Mouse (Mus musculus) thymus, adult 2 months (tissue): ENCODE results near the gene Engase. TPM values are rescaled to one million over a fixed set of nuclear protein-coding genes. Genes with fewer than 3 reads are reported as not detected.

Experiments used
- DNase-seq: peaks from one replicate; pipeline ENCODE4 v3.0.0; 2021
- H3K27ac ChIP-seq: fragments of 200-500 bp; 2 replicates; pipeline ENCODE4 v1.5.1; 2012; ENCODE audit warnings: low read length, control low read depth; ENCODE audit not compliant: control insufficient read depth, insufficient read depth
- H3K27me3 ChIP-seq: fragments of 200-500 bp; 2 replicates; pipeline ENCODE4 v1.6.1; 2012; ENCODE audit warnings: mild to moderate bottlenecking, low read length, moderate library complexity, mixed read lengths; ENCODE audit not compliant: control insufficient read depth, insufficient read depth
- H3K36me3 ChIP-seq: fragments of 200-500 bp; 2 replicates; pipeline ENCODE4 v1.6.1; 2012; ENCODE audit warnings: mild to moderate bottlenecking, low read length, moderate library complexity; ENCODE audit not compliant: control insufficient read depth, insufficient read depth
- H3K4me1 ChIP-seq: fragments of 200-500 bp; replicated peaks from 2 replicates; pipeline ENCODE4 v1.6.1; 2012; ENCODE audit warnings: low read length; ENCODE audit not compliant: control insufficient read depth, insufficient read depth
- H3K4me3 ChIP-seq: fragments of 200-500 bp; 2 replicates; pipeline ENCODE4 v1.5.1; 2012; ENCODE audit warnings: mild to moderate bottlenecking, low read length, control low read depth, moderate library complexity; ENCODE audit not compliant: control insufficient read depth, insufficient read depth
- CTCF ChIP-seq: fragments of 200-500 bp; IDR thresholded peaks from 2 replicates; pipeline ENCODE4 v1.5.1; 2012; ENCODE audit warnings: mild to moderate bottlenecking, control low read depth, low read length, moderate library complexity, borderline replicate concordance; ENCODE audit not compliant: control insufficient read depth, poor library complexity, insufficient read depth; ENCODE audit errors: extremely low read depth
- POLR2A ChIP-seq: fragments of 200-500 bp; IDR thresholded peaks from 2 replicates; pipeline ENCODE4 v1.6.1; 2012; ENCODE audit warnings: mild to moderate bottlenecking, low read length, control low read depth, moderate library complexity; ENCODE audit not compliant: control insufficient read depth, poor library complexity, insufficient read depth; ENCODE audit errors: extremely low read depth
- WGBS: fragments of 180-500 bp; shearing (Covaris S2); methylation state at CpG from one replicate; pipeline ENCODE4 v1.1.7; 2018; 5-methylcytosine and 5-hydroxymethylcytosine counted together
- polyA plus RNA-seq: library from polyadenylated mRNA; depleted of rRNA; stranded (reverse); fragments of >200 nt; gene quantifications from 2 replicates; pipeline ENCODE4 v1.2.3, GENCODE M21; 2012

The Engase gene
- polyA plus RNA-seq, 1 experiment, result 56.5 TPM

DNA sequence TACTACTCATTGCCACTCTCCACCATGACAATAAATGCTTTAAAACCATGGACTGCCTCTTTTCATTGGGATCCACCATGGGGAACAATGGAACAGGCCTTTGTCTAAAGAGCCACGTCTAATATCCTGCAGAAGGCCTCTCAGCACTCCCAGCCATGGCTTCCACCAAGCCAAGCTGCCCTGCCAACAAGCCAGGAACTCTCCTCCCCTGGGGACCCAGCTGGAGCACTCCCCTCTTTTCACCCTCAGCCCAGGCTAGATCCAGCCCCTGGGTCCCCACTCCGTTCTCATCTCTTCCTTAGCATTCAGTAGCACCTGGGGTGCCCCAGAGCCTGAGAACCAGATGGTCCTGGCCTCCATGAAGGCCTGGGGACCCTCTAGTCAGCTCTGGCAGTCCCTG, 23.7 kb upstream of the Engase start:
- no peaks in the 10 kb centered on the region for H3K27me3 ChIP-seq
- no peaks in the 10 kb centered on the region for H3K36me3 ChIP-seq
- H3K4me1 ChIP-seq, result peaks cover 15% of the 10 kb centered on the region
- WGBS, result 84% methylated on average over 2 of the region's 2 CpGs
- no peak overlapping the region for H3K4me3 ChIP-seq
- no peak for DNase-seq
- TF ChIP-seq POLR2A (no peak), CTCF (no peak)
- H3K27ac ChIP-seq, result no peak overlapping the region

DNA sequence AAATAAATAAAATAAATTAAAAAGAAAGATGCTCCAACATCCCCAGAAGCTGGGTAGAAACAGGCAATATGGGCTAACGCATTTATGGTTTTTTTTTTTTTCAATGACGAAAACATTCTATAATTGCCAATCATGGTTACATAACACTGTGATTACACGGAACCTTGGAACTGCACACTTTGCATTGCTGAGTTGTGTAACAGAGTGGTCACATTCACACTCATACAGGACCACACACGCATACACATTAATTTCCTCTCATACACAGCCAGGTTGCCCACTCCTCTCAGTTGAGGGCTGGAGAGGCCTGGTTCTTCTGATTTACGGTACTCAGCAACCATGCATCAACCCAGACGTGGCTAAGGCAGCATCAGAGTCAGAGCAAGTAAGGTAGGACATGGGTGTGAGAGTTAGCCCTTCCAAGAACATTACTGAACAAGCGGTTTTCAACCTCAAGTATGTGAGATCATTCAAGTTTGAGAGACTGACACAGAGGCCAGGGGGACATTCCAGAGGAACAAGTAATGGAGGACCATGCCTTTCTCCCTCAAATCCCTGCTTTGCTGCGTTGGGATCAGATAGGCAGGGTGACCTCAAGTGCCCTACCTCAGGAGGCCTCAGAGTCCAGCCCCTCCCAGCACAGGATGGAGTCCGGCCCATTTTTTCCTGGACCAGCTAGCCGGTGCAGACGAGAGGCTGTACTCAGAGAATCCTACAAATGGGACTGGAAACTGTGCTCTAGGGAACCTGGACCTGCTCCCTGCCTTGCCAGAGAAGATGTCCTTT, 22.6 kb upstream of the Engase start:
- no peak overlapping the region for H3K27ac ChIP-seq
- no peak for DNase-seq
- WGBS, result 97% methylated on average over 11 of the region's 11 CpGs
- no peak for TF ChIP-seq POLR2A
- peaks cover 22% of the 10 kb centered on the region for H3K4me1 ChIP-seq
- H3K36me3 ChIP-seq, result no peaks in the 10 kb centered on the region
- H3K4me3 ChIP-seq, result no peak overlapping the region
- no peaks in the 10 kb centered on the region for H3K27me3 ChIP-seq

DNA sequence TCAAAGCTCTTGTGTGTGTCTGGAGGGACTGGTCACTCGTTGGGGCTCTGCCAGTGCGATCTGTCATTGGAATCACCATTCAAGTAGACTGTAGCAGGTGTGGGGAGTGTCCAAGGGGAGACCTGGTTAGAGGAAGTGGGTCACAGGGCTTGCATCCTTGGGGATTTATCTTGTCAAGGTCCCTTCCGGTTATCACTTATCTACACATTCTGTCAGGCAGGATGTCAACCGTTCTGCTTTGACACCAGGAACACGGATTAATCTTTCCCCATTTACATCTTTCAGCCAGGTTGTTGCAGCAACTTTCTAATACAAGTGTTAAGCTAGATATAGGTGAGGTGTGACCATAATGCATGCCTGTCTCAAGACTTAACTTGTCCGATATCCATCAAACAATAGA, 20.8 kb upstream of the Engase start:
- Histone ChIP-seq H3K4me1 (peaks cover 30% of the 10 kb centered on the region), H3K27ac (no peak overlapping the region), H3K27me3 (no peaks in the 10 kb centered on the region), H3K4me3 (no peak overlapping the region), H3K36me3 (no peaks in the 10 kb centered on the region)
- TF ChIP-seq CTCF (no peak), POLR2A (no peak)
- 90% methylated on average over 6 of the region's 6 CpGs for WGBS
- no peak for DNase-seq

- TF ChIP-seq POLR2A (no peak), CTCF (no peak)
- Histone ChIP-seq H3K27me3 (no peaks in the 10 kb centered on the region), H3K36me3 (no peaks in the 10 kb centered on the region), H3K4me1 (peaks cover 38% of the 10 kb centered on the region), H3K27ac (no peak overlapping the region), H3K4me3 (no peak overlapping the region)
- 85% methylated on average over 11 of the region's 11 CpGs for WGBS
- DNase-seq, result no peak
Observed at GRCm38 (mm10) chr11:118456937-118457336, 19.7 kb upstream of the Engase start.

- Histone ChIP-seq H3K4me1 (peaks cover 52% of the 10 kb centered on the region), H3K27me3 (no peaks in the 10 kb centered on the region), H3K4me3 (no peak overlapping the region), H3K27ac (peak overlapping the region; percentile 46), H3K36me3 (no peaks in the 10 kb centered on the region)
- WGBS, result 2% methylated on average over 8 of the region's 8 CpGs
- no peak for TF ChIP-seq CTCF
- TF ChIP-seq POLR2A, result no peak
- DNase-seq, result peak; percentile 40
Observed at GRCm38 (mm10) chr11:118459051-118459450, 17.6 kb upstream of the Engase start.

DNA sequence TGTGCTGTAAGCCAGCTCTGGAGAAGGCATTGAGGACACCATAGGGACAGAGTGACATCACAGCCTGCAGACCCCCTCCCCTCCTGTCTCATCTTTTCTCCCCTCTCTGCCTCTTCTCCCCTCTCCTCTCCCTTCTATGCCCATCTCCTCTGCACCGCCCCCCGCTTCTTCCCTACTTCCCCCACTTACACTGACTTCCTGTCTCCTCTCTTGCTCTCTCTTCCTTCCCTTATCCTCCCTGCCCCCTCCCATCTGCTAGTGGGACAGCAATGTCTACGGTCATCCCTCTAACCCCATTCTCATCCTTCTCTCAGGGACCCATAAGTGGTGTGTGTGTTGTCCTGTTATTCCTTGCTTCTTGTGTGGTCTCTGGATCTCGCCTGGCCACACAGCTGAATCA, 17.1 kb upstream of the Engase start:
- peak overlapping the region; percentile 46 for H3K27ac ChIP-seq
- no peaks in the 10 kb centered on the region for H3K27me3 ChIP-seq
- DNase-seq, result peak; percentile 56
- TF ChIP-seq POLR2A, result no peak
- no peak for TF ChIP-seq CTCF
- 36% methylated on average over 4 of the region's 4 CpGs for WGBS
- H3K4me3 ChIP-seq, result no peak overlapping the region
- no peaks in the 10 kb centered on the region for H3K36me3 ChIP-seq
- H3K4me1 ChIP-seq, result peaks cover 57% of the 10 kb centered on the region

DNA sequence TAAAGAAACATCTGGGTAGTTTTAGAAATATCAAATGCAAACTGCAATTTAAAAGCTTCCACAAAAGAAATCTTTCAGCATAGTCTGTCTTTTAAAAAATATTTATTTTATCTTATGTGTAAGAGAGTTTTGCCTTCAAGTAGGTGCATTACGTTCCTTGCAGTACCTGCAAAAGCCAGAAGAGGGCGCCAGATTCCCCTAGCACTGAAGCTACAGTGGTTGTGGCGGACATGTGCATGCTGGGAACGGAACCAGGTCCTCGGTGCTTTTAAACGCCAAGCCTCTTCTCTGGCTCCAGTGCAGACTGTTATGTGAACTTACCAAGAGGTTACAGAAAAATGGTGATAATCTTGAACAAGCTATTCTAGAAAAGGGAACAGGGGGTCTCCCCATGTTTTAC, 16.3 kb upstream of the Engase start:
- no peak for TF ChIP-seq POLR2A
- peak; percentile 85; the same call in 1 of the 2 replicates for TF ChIP-seq CTCF
- no peak overlapping the region for H3K4me3 ChIP-seq

More for the DNA sequence above, 16.3 kb upstream of the Engase start:
- peak; percentile 51 for DNase-seq
- peaks cover 61% of the 10 kb centered on the region for H3K4me1 ChIP-seq
- H3K36me3 ChIP-seq, result no peaks in the 10 kb centered on the region
- WGBS, result 86% methylated on average over 6 of the region's 6 CpGs
- H3K27me3 ChIP-seq, result no peaks in the 10 kb centered on the region
- H3K27ac ChIP-seq, result no peak overlapping the region
